Mouse (Mus musculus) C2C12 (cell line): ENCODE measurements around the gene Ubap1.

ENCODE experiments used
- CTCF ChIP-seq: IDR thresholded peaks from one replicate; pipeline ENCODE4 v1.5.1; 2011; ENCODE audit not compliant: control insufficient read depth, insufficient read depth, insufficient read length
- FOSL1 ChIP-seq: IDR thresholded peaks from one replicate; pipeline ENCODE4 v1.8.0; 2011; ENCODE audit warnings: mild to moderate bottlenecking, low read length; ENCODE audit not compliant: poor library complexity, insufficient read depth, severe bottlenecking
- MAX ChIP-seq: IDR thresholded peaks from one replicate; pipeline ENCODE4 v1.6.1; 2011; ENCODE audit warnings: mild to moderate bottlenecking, control low read depth
- MYOG ChIP-seq: IDR thresholded peaks from one replicate; pipeline ENCODE4 v1.6.1; 2011; ENCODE audit not compliant: control insufficient read depth, insufficient read length; ENCODE audit errors: extremely low read depth
- USF1 ChIP-seq: IDR thresholded peaks from one replicate; pipeline ENCODE4 v1.6.1; 2011; ENCODE audit warnings: low read depth, mild to moderate bottlenecking, control low read depth, moderate library complexity

DNA sequence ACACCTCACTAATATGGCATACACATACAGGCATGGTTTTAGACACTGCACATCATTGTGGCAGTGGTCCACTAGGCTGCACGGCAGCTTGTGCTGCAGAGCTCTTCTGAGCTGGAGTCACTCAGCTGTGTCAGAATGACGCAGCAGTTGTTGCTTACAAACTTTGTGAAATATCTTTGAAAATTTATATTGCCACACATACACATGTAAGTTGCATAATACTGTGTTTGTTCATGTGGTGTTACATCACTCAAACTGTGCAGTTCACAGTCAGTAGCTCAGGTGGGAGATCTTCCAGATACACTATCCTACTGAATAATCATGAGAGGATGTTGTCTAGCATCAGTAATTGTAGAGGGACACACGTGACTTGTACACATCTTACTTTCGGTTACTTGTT, 19.4 kb downstream of the Ubap1 start:
- TF ChIP-seq USF1 (no peak), CTCF (no peak), MAX (no peak), MYOG (no peak), FOSL1 (no peak)
